Mouse (Mus musculus): ENCODE measurements around the gene Shc3. TPM values are rescaled to one million over a fixed set of nuclear protein-coding genes. Genes with fewer than 3 reads are reported as not detected.

Gene Shc3
- total and polyA plus RNA-seq, 3 experiments = not detected

- no peaks in the 10 kb centered on the region for H3K36me3 ChIP-seq (ENCODE audit: control insufficient read depth in 1 of 2, insufficient read depth in 2 of 2, low read length in 2 of 2)
- H3K9ac ChIP-seq (ENCODE audit: control insufficient read depth, low read depth, low read length, poor library complexity, severe bottlenecking) = no peak overlapping the region
- DNase-seq (ENCODE audit: low read depth, low spot score) = no peak
- H3K4me3 ChIP-seq (ENCODE audit: control insufficient read depth in 1 of 2, insufficient read depth in 1 of 2, low read depth in 2 of 2, low read length in 2 of 2) = no peak overlapping the region
- H3K9me3 ChIP-seq (replicated peaks; ENCODE audit: insufficient read depth, low read length) = no peaks in the 10 kb centered on the region
- no peak overlapping the region for H3K27ac ChIP-seq (ENCODE audit: control insufficient read depth, low read depth, low read length)
- no peaks in the 10 kb centered on the region for H3K4me1 ChIP-seq (ENCODE audit: control insufficient read depth in 1 of 2, insufficient read depth in 2 of 2, low read length in 2 of 2)
- no peaks in the 10 kb centered on the region for H3K27me3 ChIP-seq (ENCODE audit: control insufficient read depth in 1 of 2, insufficient read depth in 2 of 2, low read length in 2 of 2)
- TF ChIP-seq MAZ (IDR thresholded peaks at IDR 0.05; ENCODE audit: low read depth, low read length) (no peak), ETS1 (IDR thresholded peaks at IDR 0.05; ENCODE audit: low read depth, low read length) (no peak), MEF2A (IDR thresholded peaks at IDR 0.05; ENCODE audit: extremely low read depth, insufficient replicate concordance, low read depth, low read length, poor library complexity, severe bottlenecking) (no peak), ELF1 (IDR thresholded peaks at IDR 0.05; ENCODE audit: low read depth, low read length) (no peak), ZMIZ1 (IDR thresholded peaks at IDR 0.05; ENCODE audit: low read depth, low read length) (no peak), NRF1 (IDR thresholded peaks at IDR 0.05; ENCODE audit: insufficient read depth, low read depth, low read length, poor library complexity, severe bottlenecking) (no peak), SIN3A (IDR thresholded peaks at IDR 0.05; ENCODE audit: low read length) (no peak), HCFC1 (IDR thresholded peaks at IDR 0.05; ENCODE audit: low read depth, low read length) (no peak), TBP (IDR thresholded peaks at IDR 0.05; ENCODE audit: low read depth, low read length) (no peak), ZNF384 (IDR thresholded peaks at IDR 0.05; ENCODE audit: low read depth, low read length) (no peak), POLR2A (IDR thresholded peaks at IDR 0.05; ENCODE audit: control insufficient read depth in 1 of 2, insufficient read depth in 1 of 2, low read depth in 1 of 2, low read length in 2 of 2, poor library complexity in 1 of 2) (no peak), CTCF (IDR thresholded peaks at IDR 0.05 in 2 of 3, conservative IDR thresholded peaks at IDR 0.05 in 1 of 3; ENCODE audit: control insufficient read depth in 1 of 3, insufficient read depth in 1 of 3, low read depth in 2 of 3, low read length in 3 of 3, poor library complexity in 1 of 3, severe bottlenecking in 1 of 3) (no peak), USF1 (IDR thresholded peaks at IDR 0.05; ENCODE audit: low read depth, low read length) (no peak), TCF12 (IDR thresholded peaks at IDR 0.05; ENCODE audit: low read depth, low read length) (no peak), NELFE (IDR thresholded peaks at IDR 0.05; ENCODE audit: low read depth, low read length) (no peak), MXI1 (IDR thresholded peaks at IDR 0.05; ENCODE audit: low read depth, low read length) (no peak), RCOR1 (IDR thresholded peaks at IDR 0.05; ENCODE audit: low read depth, low read length) (no peak), USF2 (IDR thresholded peaks at IDR 0.05; ENCODE audit: borderline replicate concordance in 1 of 2, insufficient read depth in 1 of 2, low read depth in 1 of 2, low read length in 2 of 2) (no peak)
- H3K79me2 ChIP-seq (ENCODE audit: control insufficient read depth, insufficient read depth, low read length, poor library complexity) = no peaks in the 10 kb centered on the region
Observed at GRCm38 (mm10) chr13:51405731-51406320, 163.4 kb downstream of the Shc3 start.

GRCm38 (mm10) chr13:51404566-51404965 lies 164.7 kb downstream of the Shc3 start:
- Histone ChIP-seq H3K9me3 (replicated peaks; ENCODE audit: insufficient read depth, low read length) (no peaks in the 10 kb centered on the region), H3K27ac (ENCODE audit: control insufficient read depth, low read depth, low read length) (no peak overlapping the region)

More at GRCm38 (mm10) chr13:51404566-51404965, 164.7 kb downstream of the Shc3 start:
- no peak for TF ChIP-seq BHLHE40 (IDR thresholded peaks at IDR 0.05; ENCODE audit: borderline replicate concordance, low read depth, low read length)
- no peak for TF ChIP-seq ZNF384 (IDR thresholded peaks at IDR 0.05; ENCODE audit: low read depth, low read length)
- TF ChIP-seq ELF1 (IDR thresholded peaks at IDR 0.05; ENCODE audit: low read depth, low read length) = no peak
- TF ChIP-seq ZMIZ1 (IDR thresholded peaks at IDR 0.05; ENCODE audit: low read depth, low read length) = no peak
- no peak for TF ChIP-seq USF1 (IDR thresholded peaks at IDR 0.05; ENCODE audit: low read depth, low read length)
- no peak for TF ChIP-seq RCOR1 (IDR thresholded peaks at IDR 0.05; ENCODE audit: low read depth, low read length)
- no peak for TF ChIP-seq MAX (IDR thresholded peaks at IDR 0.05; ENCODE audit: low read length)
- no peaks in the 10 kb centered on the region for H3K79me2 ChIP-seq (ENCODE audit: control insufficient read depth, insufficient read depth, low read length, poor library complexity)
- no peak overlapping the region for H3K4me3 ChIP-seq (ENCODE audit: control insufficient read depth in 1 of 2, insufficient read depth in 1 of 2, low read depth in 2 of 2, low read length in 2 of 2)
- H3K9ac ChIP-seq (ENCODE audit: control insufficient read depth, low read depth, low read length, poor library complexity, severe bottlenecking) = no peak overlapping the region
- H3K27me3 ChIP-seq (ENCODE audit: control insufficient read depth in 1 of 2, insufficient read depth in 2 of 2, low read length in 2 of 2) = no peaks in the 10 kb centered on the region
- no peaks in the 10 kb centered on the region for H3K36me3 ChIP-seq (ENCODE audit: control insufficient read depth in 1 of 2, insufficient read depth in 2 of 2, low read length in 2 of 2)
- no peak for DNase-seq (ENCODE audit: low read depth, low spot score)
- no peaks in the 10 kb centered on the region for H3K4me1 ChIP-seq (ENCODE audit: control insufficient read depth in 1 of 2, insufficient read depth in 2 of 2, low read length in 2 of 2)
